Comparison of ENCODE assay signal across 25 mouse cellular contexts in genomic region chr12:72700013-72700412, GRCm38 (mm10). TPM values are rescaled to one million over a fixed set of nuclear protein-coding genes. Genes with fewer than 3 reads are reported as not detected.
DNase-seq lines count a peak whose midpoint lies in the region; ATAC-seq lines count a peak whose summit lies in the region.
"Had no signal": no experiment of that assay in that cellular context is flagged by ENCODE, and none has a peak within 500 bp of the region (broad histone marks: within the 10 kb centered on the region; RNA-seq: fewer than 3 reads in every experiment).

No protein-coding gene starts in this region.

- no peak overlapping the region for H3K9ac ChIP-seq in hindbrain, embryonic 15.5 days
- H3K9ac ChIP-seq in hindbrain, embryonic 11.5 days (ENCODE audit: low read depth, low read length), result no peak overlapping the region
- no peak overlapping the region for H3K9ac ChIP-seq in midbrain, embryonic 14.5 days (replicated peaks; ENCODE audit: low read length)
- no peak overlapping the region for H3K9ac ChIP-seq in midbrain, embryonic 11.5 days (ENCODE audit: low read length)
- H3K9ac ChIP-seq in midbrain, embryonic 15.5 days, result no peak overlapping the region
- no peak overlapping the region for H3K9ac ChIP-seq in neural tube, embryonic 14.5 days (replicated peaks; ENCODE audit: low read depth, low read length)
- H3K9ac ChIP-seq: embryonic facial prominence, embryonic 13.5 days; forebrain, embryonic 12.5 days; heart, embryonic 15.5 days had no signal

- H3K9me3 ChIP-seq in hindbrain, embryonic 15.5 days, result no peaks in the 10 kb centered on the region
- H3K9me3 ChIP-seq in hindbrain, embryonic 11.5 days (ENCODE audit: control insufficient read depth, low read length), result no peaks in the 10 kb centered on the region
- no peaks in the 10 kb centered on the region for H3K9me3 ChIP-seq in midbrain, embryonic 14.5 days (ENCODE audit: control insufficient read depth, low read length)
- no peaks in the 10 kb centered on the region for H3K9me3 ChIP-seq in midbrain, embryonic 11.5 days (ENCODE audit: control insufficient read depth, low read length)
- no peaks in the 10 kb centered on the region for H3K9me3 ChIP-seq in midbrain, embryonic 15.5 days
- no peaks in the 10 kb centered on the region for H3K9me3 ChIP-seq in neural tube, embryonic 14.5 days (ENCODE audit: control insufficient read depth, low read length)
- H3K9me3 ChIP-seq: embryonic facial prominence, embryonic 13.5 days; forebrain, embryonic 12.5 days; heart, embryonic 15.5 days had no signal

- no peaks in the 10 kb centered on the region for H3K36me3 ChIP-seq in hindbrain, embryonic 15.5 days
- no peaks in the 10 kb centered on the region for H3K36me3 ChIP-seq in hindbrain, embryonic 11.5 days (ENCODE audit: control insufficient read depth, insufficient read depth, low read length)
- H3K36me3 ChIP-seq in midbrain, embryonic 14.5 days (ENCODE audit: control insufficient read depth, insufficient read depth, low read length), result no peaks in the 10 kb centered on the region
- no peaks in the 10 kb centered on the region for H3K36me3 ChIP-seq in midbrain, embryonic 11.5 days (ENCODE audit: control insufficient read depth, insufficient read depth, low read length)
- no peaks in the 10 kb centered on the region for H3K36me3 ChIP-seq in midbrain, embryonic 15.5 days (replicated peaks)
- no peaks in the 10 kb centered on the region for H3K36me3 ChIP-seq in neural tube, embryonic 14.5 days (ENCODE audit: control insufficient read depth, insufficient read depth, low read length)
- H3K36me3 ChIP-seq: embryonic facial prominence, embryonic 13.5 days; forebrain, embryonic 12.5 days; heart, embryonic 15.5 days had no signal

- DNase-seq in hindbrain, embryonic 11.5 days (ENCODE audit: low spot score), result no peak
- DNase-seq in midbrain, embryonic 14.5 days, result peak; percentile 52
- no peak for DNase-seq in midbrain, embryonic 11.5 days (ENCODE audit: low spot score, missing footprints)
- no peak for DNase-seq in cerebellum, postnatal 25 days
- DNase-seq: adrenal gland, postnatal 14 days; cerebellum, adult 18-20 months; cerebellum, adult 9-11 months; embryo, embryonic 11 days; gastrocnemius, postnatal 14 days; heart, adult 2 months; heart, postnatal 14 days had no signal

- WGBS in hindbrain, embryonic 15.5 days, result 26% methylated on average over 1 of the region's 1 CpGs
- WGBS in hindbrain, embryonic 11.5 days, result 46% methylated on average over 1 of the region's 1 CpGs
- WGBS in midbrain, embryonic 14.5 days, result 15% methylated on average over 1 of the region's 1 CpGs
- 25% methylated on average over 1 of the region's 1 CpGs for WGBS in midbrain, embryonic 11.5 days
- 13% methylated on average over 1 of the region's 1 CpGs for WGBS in midbrain, embryonic 15.5 days
- 19% methylated on average over 1 of the region's 1 CpGs for WGBS in neural tube, embryonic 14.5 days

- H3K27ac ChIP-seq in hindbrain, embryonic 15.5 days (replicated peaks), result no peak overlapping the region
- H3K27ac ChIP-seq in hindbrain, embryonic 11.5 days (ENCODE audit: low read depth, low read length), result no peak overlapping the region
- no peak overlapping the region for H3K27ac ChIP-seq in midbrain, embryonic 14.5 days (replicated peaks; ENCODE audit: low read depth, low read length)
- H3K27ac ChIP-seq in midbrain, embryonic 11.5 days (ENCODE audit: low read depth, low read length), result no peak overlapping the region
- no peak overlapping the region for H3K27ac ChIP-seq in midbrain, embryonic 15.5 days
- H3K27ac ChIP-seq in neural tube, embryonic 14.5 days (ENCODE audit: low read depth, low read length), result no peak overlapping the region
- H3K27ac ChIP-seq: embryonic facial prominence, embryonic 13.5 days; forebrain, embryonic 12.5 days; heart, adult 2 months; heart, embryonic 15.5 days had no signal

- H3K4me3 ChIP-seq in hindbrain, embryonic 15.5 days, result no peak overlapping the region
- no peak overlapping the region for H3K4me3 ChIP-seq in hindbrain, embryonic 11.5 days (ENCODE audit: low read depth, low read length)
- H3K4me3 ChIP-seq in midbrain, embryonic 14.5 days (replicated peaks; ENCODE audit: low read depth, low read length), result no peak overlapping the region
- no peak overlapping the region for H3K4me3 ChIP-seq in midbrain, embryonic 11.5 days (ENCODE audit: low read depth, low read length)
- no peak overlapping the region for H3K4me3 ChIP-seq in midbrain, embryonic 15.5 days
- H3K4me3 ChIP-seq in neural tube, embryonic 14.5 days (ENCODE audit: low read depth, low read length), result no peak overlapping the region
- H3K4me3 ChIP-seq: embryonic facial prominence, embryonic 13.5 days; forebrain, embryonic 12.5 days; heart, adult 2 months; heart, embryonic 15.5 days had no signal

- peak; percentile 59; the same call in 1 of the 2 replicates for ATAC-seq in hindbrain, embryonic 15.5 days (ENCODE audit: low FRiP score, low read depth)
- ATAC-seq in hindbrain, embryonic 11.5 days (ENCODE audit: low FRiP score), result no peak
- no peak for ATAC-seq in midbrain, embryonic 14.5 days (ENCODE audit: low FRiP score, low TSS enrichment)
- ATAC-seq in midbrain, embryonic 11.5 days (ENCODE audit: low FRiP score), result no peak
- ATAC-seq in midbrain, embryonic 15.5 days (replicated peaks), result 0 out of 2 replicates have a peak, but pooled peaks have one; percentile 70
- peak; percentile 88 for ATAC-seq in neural tube, embryonic 14.5 days (ENCODE audit: low read depth)
- ATAC-seq: activated CD4-positive, CD25-positive, alpha-beta regulatory T cell, adult 4 months; forebrain, embryonic 16.5 days; Patski had no signal

- no peak overlapping the region for H3K4me2 ChIP-seq in hindbrain, embryonic 15.5 days
- H3K4me2 ChIP-seq in hindbrain, embryonic 11.5 days (replicated peaks; ENCODE audit: low read depth, low read length), result no peak overlapping the region
- no peak overlapping the region for H3K4me2 ChIP-seq in midbrain, embryonic 14.5 days (ENCODE audit: low read length)
- H3K4me2 ChIP-seq in midbrain, embryonic 11.5 days, result no peak overlapping the region
- H3K4me2 ChIP-seq in midbrain, embryonic 15.5 days, result no peak overlapping the region
- H3K4me2 ChIP-seq in neural tube, embryonic 14.5 days (ENCODE audit: low read depth, low read length), result no peak overlapping the region
- H3K4me2 ChIP-seq: embryonic facial prominence, embryonic 13.5 days; forebrain, embryonic 12.5 days; heart, embryonic 11.5 days; heart, embryonic 15.5 days had no signal

- H3K4me1 ChIP-seq in hindbrain, embryonic 15.5 days (replicated peaks), result no peaks in the 10 kb centered on the region
- H3K4me1 ChIP-seq in hindbrain, embryonic 11.5 days (replicated peaks; ENCODE audit: control insufficient read depth, insufficient read depth, low read length), result no peaks in the 10 kb centered on the region
- H3K4me1 ChIP-seq in midbrain, embryonic 14.5 days (ENCODE audit: control insufficient read depth, insufficient read depth, low read length), result no peaks in the 10 kb centered on the region
- H3K4me1 ChIP-seq in midbrain, embryonic 11.5 days (ENCODE audit: control insufficient read depth, insufficient read depth, low read length), result no peaks in the 10 kb centered on the region
- H3K4me1 ChIP-seq in midbrain, embryonic 15.5 days, result no peaks in the 10 kb centered on the region
- H3K4me1 ChIP-seq in neural tube, embryonic 14.5 days (ENCODE audit: control insufficient read depth, insufficient read depth, low read length), result no peaks in the 10 kb centered on the region
- H3K4me1 ChIP-seq: embryonic facial prominence, embryonic 13.5 days; forebrain, embryonic 12.5 days had no signal

- no peaks in the 10 kb centered on the region for H3K27me3 ChIP-seq in hindbrain, embryonic 15.5 days
- H3K27me3 ChIP-seq in hindbrain, embryonic 11.5 days (ENCODE audit: control insufficient read depth, insufficient read depth, low read length), result no peaks in the 10 kb centered on the region
- no peaks in the 10 kb centered on the region for H3K27me3 ChIP-seq in midbrain, embryonic 14.5 days (ENCODE audit: control insufficient read depth, insufficient read depth, low read length)
- H3K27me3 ChIP-seq in midbrain, embryonic 11.5 days (ENCODE audit: control insufficient read depth, insufficient read depth, low read length), result no peaks in the 10 kb centered on the region
- H3K27me3 ChIP-seq in midbrain, embryonic 15.5 days (replicated peaks), result no peaks in the 10 kb centered on the region
- H3K27me3 ChIP-seq in neural tube, embryonic 14.5 days (ENCODE audit: control insufficient read depth, insufficient read depth, low read length), result no peaks in the 10 kb centered on the region
- H3K27me3 ChIP-seq: CH12.LX; embryonic facial prominence, embryonic 13.5 days; forebrain, embryonic 12.5 days; heart, embryonic 15.5 days had no signal

RNA-seq across cellular contexts. Expression of gene Dhrs7, which starts 35.3 kb away (rescaled TPM):
- 15.3 and 22.8 TPM in 2 replicates for polyA plus RNA-seq in hindbrain, embryonic 15.5 days (2015; fragmentation: Nextera tagmentation; extraction: Ambion mirVana)
- polyA plus RNA-seq in hindbrain, embryonic 11.5 days (2014; fragmentation: Nextera tagmentation; extraction: Ambion mirVana), result 7.1 and 9.5 TPM in 2 replicates
- polyA plus RNA-seq in midbrain, embryonic 14.5 days (2014; fragmentation: Nextera tagmentation; extraction: Ambion mirVana), result 11.8 and 17.0 TPM in 2 replicates
- 12.4 and 12.8 TPM in 2 replicates for polyA plus RNA-seq in midbrain, embryonic 11.5 days (2014; fragmentation: Nextera tagmentation; extraction: Ambion mirVana)
- polyA plus RNA-seq in midbrain, embryonic 15.5 days (2015; fragmentation: Nextera tagmentation; extraction: Ambion mirVana), result 15.1 and 16.6 TPM in 2 replicates
- 20.3 and 20.5 TPM in 2 replicates for polyA plus RNA-seq in neural tube, embryonic 14.5 days (2014; fragmentation: Nextera tagmentation; extraction: Ambion mirVana)

RNA-seq across cellular contexts. Expression of gene Gm4756, which starts 50.6 kb away (rescaled TPM):
- polyA plus RNA-seq in hindbrain, embryonic 15.5 days (2015; fragmentation: Nextera tagmentation; extraction: Ambion mirVana), result not detected in 2 replicates
- polyA plus RNA-seq in hindbrain, embryonic 11.5 days (2014; fragmentation: Nextera tagmentation; extraction: Ambion mirVana), result not detected in 2 replicates
- polyA plus RNA-seq in midbrain, embryonic 14.5 days (2014; fragmentation: Nextera tagmentation; extraction: Ambion mirVana), result not detected in 2 replicates
- polyA plus RNA-seq in midbrain, embryonic 11.5 days (2014; fragmentation: Nextera tagmentation; extraction: Ambion mirVana), result not detected in 2 replicates
- not detected in 2 replicates for polyA plus RNA-seq in midbrain, embryonic 15.5 days (2015; fragmentation: Nextera tagmentation; extraction: Ambion mirVana)
- polyA plus RNA-seq in neural tube, embryonic 14.5 days (2014; fragmentation: Nextera tagmentation; extraction: Ambion mirVana), result not detected in 2 replicates
- polyA plus RNA-seq: activated CD4-positive, CD25-positive, alpha-beta regulatory T cell, adult 4 months; embryonic facial prominence, embryonic 13.5 days; forebrain, embryonic 12.5 days; forebrain, embryonic 16.5 days; frontal cortex, adult 2 months; gonadal fat pad, adult 2 months; heart, adult 2 months; heart, embryonic 11.5 days; heart, embryonic 15.5 days; intestine, embryonic 14.5 days had no signal

RNA-seq across cellular contexts. Expression of gene Ppm1a, which starts 57.2 kb away (rescaled TPM):
- 63.0 and 70.9 TPM in 2 replicates for polyA plus RNA-seq in hindbrain, embryonic 15.5 days (2015; fragmentation: Nextera tagmentation; extraction: Ambion mirVana)
- polyA plus RNA-seq in hindbrain, embryonic 11.5 days (2014; fragmentation: Nextera tagmentation; extraction: Ambion mirVana), result 68.8 and 74.0 TPM in 2 replicates
- 92.8 and 108 TPM in 2 replicates for polyA plus RNA-seq in midbrain, embryonic 14.5 days (2014; fragmentation: Nextera tagmentation; extraction: Ambion mirVana)
- polyA plus RNA-seq in midbrain, embryonic 11.5 days (2014; fragmentation: Nextera tagmentation; extraction: Ambion mirVana), result 70.6 and 77.5 TPM in 2 replicates
- 57.2 and 62.3 TPM in 2 replicates for polyA plus RNA-seq in midbrain, embryonic 15.5 days (2015; fragmentation: Nextera tagmentation; extraction: Ambion mirVana)
- 86.7 and 106 TPM in 2 replicates for polyA plus RNA-seq in neural tube, embryonic 14.5 days (2014; fragmentation: Nextera tagmentation; extraction: Ambion mirVana)

Comparison
In these comparisons a context has a peak if more than half of its experiments do, and no peak if none do; other contexts are left out.
1. ATAC-seq: peak in hindbrain, embryonic 15.5 days (single experiment), midbrain, embryonic 15.5 days (single experiment) and neural tube, embryonic 14.5 days (single experiment); none in hindbrain, embryonic 11.5 days (single experiment), midbrain, embryonic 14.5 days (single experiment) and midbrain, embryonic 11.5 days (single experiment).